Mouse (Mus musculus) heart, postnatal 14 days (tissue): ENCODE measurements around the gene Thsd7a. TPM values are rescaled to one million over a fixed set of nuclear protein-coding genes. Genes with fewer than 3 reads are reported as not detected.
A peak's percentile ranks its signal among the peaks of the same experiment; 100 is the strongest.

ENCODE experiments used
- DNase-seq, 2 experiments: peaks; one replicate each; pipeline ENCODE4 v3.0.0; 2021 to 2022
- intact Hi-C: fragments of 180-260 bp; cut with DNase I; formaldehyde crosslinking; loops from one replicate; pipeline ENCODE4 v1.15.1; 2025
- total RNA-seq, 2 experiments: library from RNA; stranded (reverse); gene quantifications; 2 replicates each; pipeline ENCODE4 v1.2.3; 2021

The Thsd7a gene
- total RNA-seq, 2 experiments from 2014 or later: 10.7 to 14.6 TPM

GRCm38 (mm10) chr6:12699089-12699488 lies 50.1 kb downstream of the Thsd7a start:
- intact Hi-C loops: no loop called here

GRCm38 (mm10) chr6:12693689-12694088 lies 55.5 kb downstream of the Thsd7a start:
- DNase-seq: no peak
- intact Hi-C loops: no loop called here

More at GRCm38 (mm10) chr6:12699089-12699488, 50.1 kb downstream of the Thsd7a start:
- DNase-seq: no peak

- intact Hi-C loops: no loop called here
- DNase-seq: no peak
Measured at GRCm38 (mm10) chr6:12693239-12693638, 56.0 kb downstream of the Thsd7a start.

GRCm38 (mm10) chr6:12649633-12650032 lies 99.6 kb downstream of the Thsd7a start:
- intact Hi-C loops: no loop called here
- DNase-seq: no peak

GRCm38 (mm10) chr6:12628637-12629246 lies 120.5 kb downstream of the Thsd7a start:
- intact Hi-C loops: no loop called here
- DNase-seq: no peak

- DNase-seq: no peak
- intact Hi-C loops: no loop called here
Measured at GRCm38 (mm10) chr6:12606638-12607246, 142.5 kb downstream of the Thsd7a start.

- intact Hi-C loops: no loop called here
Measured at GRCm38 (mm10) chr6:12602927-12603326, 146.3 kb downstream of the Thsd7a start.

GRCm38 (mm10) chr6:12602161-12602560 lies 147.0 kb downstream of the Thsd7a start:
- intact Hi-C loops: no loop called here
- DNase-seq: no peak

More at GRCm38 (mm10) chr6:12602927-12603326, 146.3 kb downstream of the Thsd7a start:
- no peak for DNase-seq

- intact Hi-C loops: no loop called here
- DNase-seq: peak in 1 of 2 experiments; percentile 10
Measured at GRCm38 (mm10) chr6:12584456-12584855, 164.8 kb downstream of the Thsd7a start.

- intact Hi-C loops: no loop called here
- no peak for DNase-seq
Measured at GRCm38 (mm10) chr6:12581143-12581542, 168.1 kb downstream of the Thsd7a start.

- no peak for DNase-seq
- intact Hi-C loops: no loop called here
Measured at GRCm38 (mm10) chr6:12575619-12576216, 173.5 kb downstream of the Thsd7a start.

GRCm38 (mm10) chr6:12572202-12572601 lies 177.0 kb downstream of the Thsd7a start:
- intact Hi-C loops: no loop called here
- no peak for DNase-seq

GRCm38 (mm10) chr6:12565136-12565535 lies 184.1 kb downstream of the Thsd7a start:
- DNase-seq: no peak
- intact Hi-C loops: no loop called here

GRCm38 (mm10) chr6:12562336-12562735 lies 186.9 kb downstream of the Thsd7a start:
- intact Hi-C loops: no loop called here

GRCm38 (mm10) chr6:12560500-12560899 lies 188.7 kb downstream of the Thsd7a start:
- DNase-seq: no peak
- intact Hi-C loops: no loop called here

More at GRCm38 (mm10) chr6:12562336-12562735, 186.9 kb downstream of the Thsd7a start:
- no peak for DNase-seq

GRCm38 (mm10) chr6:12555114-12556099 lies 193.8 kb downstream of the Thsd7a start:
- intact Hi-C loops: loop anchor here (10.0 kb wide), 1 partner anchor 189 kb away; the partner anchor contains the start of gene Thsd7a

GRCm38 (mm10) chr6:12551176-12551575 lies 198.0 kb downstream of the Thsd7a start:
- intact Hi-C loops: loop anchor here (10.0 kb wide), 1 partner anchor 194 kb away; the partner anchor contains the start of gene Thsd7a
- no peak for DNase-seq

More at GRCm38 (mm10) chr6:12555114-12556099, 193.8 kb downstream of the Thsd7a start:
- no peak for DNase-seq

- intact Hi-C loops: loop anchor here (10.0 kb wide), 1 partner anchor 195 kb away; the partner anchor contains the start of gene Thsd7a
- no peak for DNase-seq
Measured at GRCm38 (mm10) chr6:12550054-12550655, 199.1 kb downstream of the Thsd7a start.

GRCm38 (mm10) chr6:12544096-12544495 lies 205.1 kb downstream of the Thsd7a start:
- peak; percentile 8 to 12 for DNase-seq
- intact Hi-C loops: no loop called here

- intact Hi-C loops: no loop called here
- DNase-seq: no peak
Measured at GRCm38 (mm10) chr6:12542496-12542895, 206.7 kb downstream of the Thsd7a start.
